Mouse (Mus musculus) lung, postnatal 0 days (tissue): ENCODE measurements at regions not wholly inside any gene's neighbourhood (a gene's known extent, or its start where the extent isn't known, plus 50 kb on each side); places are given as distances from the start of the nearest gene placed in this dataset.

ENCODE experiments used
- ATAC-seq: fragments of 200-750 bp; cut with Nextera tagmentation; 2 replicates; pipeline ENCODE4 v1.8.0; 2017; ENCODE audit warnings: moderate library complexity
- DNase-seq: peaks from one replicate; pipeline ENCODE4 v3.0.0-alpha.2; 2016; ENCODE audit warnings: low spot score
- H3K27ac ChIP-seq: fragments of 300-500 bp; sonication (generic); 2 replicates; pipeline ENCODE4 v1.5.1; 2014; ENCODE audit warnings: antibody characterized with exemption, mild to moderate bottlenecking, low read length, mixed read lengths
- H3K27me3 ChIP-seq: fragments of 300-500 bp; sonication (generic); replicated peaks from 2 replicates; pipeline ENCODE4 v1.6.1; 2014; ENCODE audit warnings: low read length, mixed read lengths; ENCODE audit not compliant: insufficient read depth
- H3K36me3 ChIP-seq: fragments of 300-500 bp; sonication (generic); 2 replicates; pipeline ENCODE4 v1.6.1; 2014; ENCODE audit warnings: low read length, mixed read lengths; ENCODE audit not compliant: insufficient read depth
- H3K4me1 ChIP-seq: fragments of 300-500 bp; sonication (generic); 2 replicates; pipeline ENCODE4 v1.6.1; 2014; ENCODE audit warnings: antibody characterized with exemption, low read depth, low read length, mixed read lengths; ENCODE audit not compliant: insufficient read depth
- H3K4me2 ChIP-seq: fragments of 300-500 bp; sonication (generic); replicated peaks from 2 replicates; pipeline ENCODE4 v1.6.1; 2014; ENCODE audit warnings: low read depth, mild to moderate bottlenecking, low read length, moderate library complexity, mixed read lengths
- H3K4me3 ChIP-seq: fragments of 300-500 bp; sonication (generic); 2 replicates; pipeline ENCODE4 v1.5.1; 2014; ENCODE audit warnings: low read depth, low read length
- H3K9ac ChIP-seq: fragments of 300-500 bp; sonication (generic); replicated peaks from 2 replicates; pipeline ENCODE4 v1.6.1; 2014; ENCODE audit warnings: low read depth, mild to moderate bottlenecking
- H3K9me3 ChIP-seq: fragments of 300-500 bp; sonication (generic); 2 replicates; pipeline ENCODE4 v1.6.1; 2016; ENCODE audit warnings: low read length, mixed read lengths
- CTCF ChIP-seq: IDR thresholded peaks from 2 replicates; pipeline ENCODE4 v1.5.1; 2016; ENCODE audit warnings: antibody characterized with exemption, mild to moderate bottlenecking
- EP300 ChIP-seq: IDR thresholded peaks from 2 replicates; pipeline ENCODE4 v1.6.1; 2016; ENCODE audit warnings: antibody characterized with exemption, mild to moderate bottlenecking, control low read depth
- WGBS: fragments of 180-500 bp; shearing (Covaris S2); extraction: QIAGEN DNeasy Blood & Tissue Kit; methylation state at CpG from one replicate; pipeline ENCODE4 v1.1.7; 2014; 5-methylcytosine and 5-hydroxymethylcytosine counted together

- H3K27ac ChIP-seq, result no peak overlapping the region
- H3K4me1 ChIP-seq, result peaks cover 10% of the 10 kb centered on the region; the same call in 1 of the 2 replicates
- DNase-seq (peak; percentile 43), ATAC-seq (peak; percentile 58)
- no peak overlapping the region for H3K4me3 ChIP-seq
- 37% methylated on average over 6 of the region's 6 CpGs for WGBS
- no peaks in the 10 kb centered on the region for H3K9me3 ChIP-seq
- no peak overlapping the region for H3K9ac ChIP-seq
- no peak overlapping the region for H3K4me2 ChIP-seq
- TF ChIP-seq EP300, result no peak
- H3K27me3 ChIP-seq, result no peaks in the 10 kb centered on the region
- no peaks in the 10 kb centered on the region for H3K36me3 ChIP-seq
Measured at GRCm38 (mm10) chr6:100479881-100480280, 191.1 kb downstream of the Shq1 start.

DNA sequence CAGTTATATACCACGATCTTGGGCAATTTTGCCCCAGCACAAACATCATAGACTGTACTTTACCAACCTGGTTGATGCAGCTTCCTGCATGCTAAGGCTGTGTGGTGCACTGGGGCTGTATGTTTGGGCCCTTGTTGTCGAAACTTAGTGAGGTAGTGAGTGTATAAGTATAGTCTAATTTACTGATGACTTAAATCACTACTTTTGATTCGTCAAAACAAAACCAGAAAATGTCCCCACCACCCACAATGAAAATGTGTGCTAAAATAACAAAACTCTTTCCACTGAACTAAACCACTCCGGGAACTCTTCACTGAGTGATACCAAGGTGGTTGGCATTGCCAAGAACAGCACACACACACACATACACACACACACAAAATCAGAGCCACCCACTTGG is 191.5 kb downstream of the Shq1 start:
- DNase-seq (no peak), ATAC-seq (no peak)
- H3K9me3 ChIP-seq, result no peaks in the 10 kb centered on the region
- H3K4me3 ChIP-seq, result no peak overlapping the region
- H3K4me2 ChIP-seq, result no peak overlapping the region
- TF ChIP-seq CTCF (no peak), EP300 (no peak)
- H3K36me3 ChIP-seq, result no peaks in the 10 kb centered on the region
- 78% methylated on average over 4 of the region's 4 CpGs for WGBS
- H3K9ac ChIP-seq, result no peak overlapping the region
- peaks cover 10% of the 10 kb centered on the region; the same call in 1 of the 2 replicates for H3K4me1 ChIP-seq
- H3K27ac ChIP-seq, result no peak overlapping the region
- H3K27me3 ChIP-seq, result no peaks in the 10 kb centered on the region

GRCm38 (mm10) chr6:100476550-100477366 is 189.5 kb upstream of the Rybp start:
- no peak overlapping the region for H3K4me3 ChIP-seq
- H3K27me3 ChIP-seq, result no peaks in the 10 kb centered on the region
- H3K9ac ChIP-seq, result no peak overlapping the region
- TF ChIP-seq CTCF (no peak), EP300 (no peak)
- no peaks in the 10 kb centered on the region for H3K9me3 ChIP-seq
- H3K27ac ChIP-seq, result no peak overlapping the region
- H3K4me2 ChIP-seq, result no peak overlapping the region
- ATAC-seq (no peak), DNase-seq (no peak)
- no peaks in the 10 kb centered on the region for H3K4me1 ChIP-seq
- no peaks in the 10 kb centered on the region for H3K36me3 ChIP-seq
- 80% methylated on average over 6 of the region's 6 CpGs for WGBS

GRCm38 (mm10) chr6:100475341-100475955 is 188.2 kb upstream of the Rybp start:
- TF ChIP-seq CTCF, result no peak
- TF ChIP-seq EP300, result no peak
- Histone ChIP-seq H3K9me3 (no peaks in the 10 kb centered on the region), H3K27ac (no peak overlapping the region), H3K36me3 (no peaks in the 10 kb centered on the region), H3K4me3 (no peak overlapping the region), H3K27me3 (no peaks in the 10 kb centered on the region), H3K4me2 (no peak overlapping the region), H3K4me1 (no peaks in the 10 kb centered on the region), H3K9ac (no peak overlapping the region)
- ATAC-seq, result no peak
- 66% methylated on average over 4 of the region's 4 CpGs for WGBS
- DNase-seq, result no peak

DNA sequence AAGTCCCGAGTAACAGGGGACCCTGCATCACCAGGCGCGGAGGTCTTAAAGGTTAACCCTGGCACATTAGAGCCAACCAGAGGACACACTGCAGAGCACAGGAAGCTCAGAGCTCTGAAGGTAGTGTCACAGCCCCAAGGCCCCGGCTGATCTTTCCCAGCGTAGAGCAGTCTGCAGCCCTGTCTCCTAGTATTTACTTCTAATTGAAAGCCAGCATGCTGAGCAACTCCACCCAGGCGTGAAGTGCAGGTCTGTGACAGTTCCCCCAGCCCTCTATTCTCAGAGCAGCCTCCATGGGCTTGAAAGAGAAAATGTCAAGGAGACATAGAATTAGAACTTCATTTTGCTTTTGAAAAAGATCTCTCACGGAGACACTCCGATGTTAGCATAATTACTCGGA is 187.0 kb upstream of the Rybp start:
- Histone ChIP-seq H3K9me3 (no peaks in the 10 kb centered on the region), H3K4me3 (no peak overlapping the region), H3K9ac (no peak overlapping the region), H3K36me3 (no peaks in the 10 kb centered on the region), H3K27me3 (no peaks in the 10 kb centered on the region), H3K27ac (no peak overlapping the region), H3K4me2 (no peak overlapping the region), H3K4me1 (no peaks in the 10 kb centered on the region)
- TF ChIP-seq EP300, result no peak
- TF ChIP-seq CTCF, result no peak
- WGBS, result 79% methylated on average over 9 of the region's 9 CpGs
- no peak for ATAC-seq
- no peak for DNase-seq

- Histone ChIP-seq H3K4me2 (no peak overlapping the region), H3K27ac (no peak overlapping the region), H3K9ac (no peak overlapping the region), H3K4me3 (no peak overlapping the region), H3K27me3 (no peaks in the 10 kb centered on the region), H3K9me3 (no peaks in the 10 kb centered on the region), H3K4me1 (no peaks in the 10 kb centered on the region), H3K36me3 (no peaks in the 10 kb centered on the region)
- DNase-seq (no peak), ATAC-seq (no peak)
- TF ChIP-seq CTCF, result no peak
- TF ChIP-seq EP300, result no peak
- 86% methylated on average over 2 of the region's 2 CpGs for WGBS
Measured at GRCm38 (mm10) chr6:100470071-100470470, 182.8 kb upstream of the Rybp start.
